ENCODE assay signal across 24 mouse cellular contexts in the genomic region with DNA sequence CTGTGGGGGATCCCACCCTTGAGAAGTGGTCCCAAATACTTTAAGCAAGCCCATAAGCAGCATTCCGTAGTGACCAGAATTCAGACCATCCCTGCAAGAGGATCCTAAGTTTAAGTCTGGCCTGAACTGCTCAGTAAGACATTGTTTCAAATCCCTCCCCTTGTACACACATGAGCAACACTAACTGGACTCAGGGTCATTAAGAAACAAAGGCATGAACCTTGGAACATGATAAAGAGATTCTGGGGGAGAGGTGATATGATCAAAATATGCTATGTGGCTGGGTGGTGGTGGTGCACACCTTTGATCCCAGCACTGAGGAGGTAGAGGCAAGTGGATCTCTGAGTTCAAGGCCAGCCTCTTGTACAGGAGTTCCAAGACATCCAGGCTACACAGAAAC.
"Had no signal": no experiment of that assay in that cellular context is flagged by ENCODE, and none has a peak within 500 bp of the region (broad histone marks: within the 10 kb centered on the region; RNA-seq: fewer than 3 reads in every experiment).

No protein-coding gene starts in this region.

- H3K27me3 ChIP-seq: liver, embryonic 12.5 days; liver, embryonic 15.5 days; lung, embryonic 15.5 days; megakaryocyte, embryonic 14.5 days; neural tube, embryonic 12.5 days; neural tube, embryonic 15.5 days; stomach, embryonic 15.5 days had no signal

- H3K27ac ChIP-seq: left cerebral cortex, adult 2 months; liver, embryonic 12.5 days; liver, embryonic 15.5 days; lung, embryonic 15.5 days; midbrain, embryonic 10.5 days; neural tube, embryonic 12.5 days; neural tube, embryonic 15.5 days; stomach, embryonic 15.5 days had no signal

- H3K9me3 ChIP-seq: liver, embryonic 12.5 days; liver, embryonic 15.5 days; lung, embryonic 15.5 days; megakaryocyte, embryonic 14.5 days; midbrain, embryonic 10.5 days; neural tube, embryonic 12.5 days; neural tube, embryonic 15.5 days; stomach, embryonic 15.5 days had no signal

- DNase-seq: kidney, adult 18-20 months; kidney, adult 9 months; kidney, postnatal 14 days; kidney, postnatal 4 days; layer of hippocampus, adult 9-11 months; lung, adult 18-20 months; lung, postnatal 10 days; lung, postnatal 36 days; midbrain, embryonic 14.5 days; right cerebral cortex, adult 18-20 months; right cerebral cortex, postnatal 14 days; right cerebral cortex, postnatal 4 days; spleen, adult 18-20 months; thymus, adult 18-20 months; thymus, postnatal 36 days had no signal

- H3K9ac ChIP-seq: liver, embryonic 12.5 days; liver, embryonic 15.5 days; lung, embryonic 15.5 days; neural tube, embryonic 12.5 days; neural tube, embryonic 15.5 days; stomach, embryonic 15.5 days had no signal

- ATAC-seq: liver, embryonic 12.5 days had no signal

- H3K4me3 ChIP-seq: left cerebral cortex, adult 2 months; liver, embryonic 12.5 days; liver, embryonic 15.5 days; lung, embryonic 15.5 days; megakaryocyte, embryonic 14.5 days; midbrain, embryonic 10.5 days; neural tube, embryonic 12.5 days; neural tube, embryonic 15.5 days; stomach, embryonic 15.5 days had no signal

- H3K4me2 ChIP-seq: liver, embryonic 12.5 days; liver, embryonic 15.5 days; lung, embryonic 15.5 days; neural tube, embryonic 12.5 days; neural tube, embryonic 15.5 days; stomach, embryonic 15.5 days had no signal
